Mouse (Mus musculus) stomach, postnatal 0 days (tissue): ENCODE measurements at regions not wholly inside any gene's neighbourhood (a gene's known extent, or its start where the extent isn't known, plus 50 kb on each side); places are given as distances from the start of the nearest gene placed in this dataset.

Source experiments
- ATAC-seq: fragments of 200-750 bp; cut with Nextera tagmentation; 2 replicates; pipeline ENCODE4 v1.8.0; 2017; ENCODE audit not compliant: low FRiP score, low TSS enrichment
- DNase-seq: peaks from one replicate; pipeline ENCODE4 v3.0.0-alpha.2; 2016; ENCODE audit warnings: low spot score
- H3K27ac ChIP-seq: fragments of 300-500 bp; sonication (generic); replicated peaks from 2 replicates; pipeline ENCODE4 v1.5.1; 2014; ENCODE audit warnings: mild to moderate bottlenecking, control low read depth
- H3K27me3 ChIP-seq: fragments of 300-500 bp; sonication (generic); 2 replicates; pipeline ENCODE4 v1.6.1; 2014; ENCODE audit warnings: low read length; ENCODE audit not compliant: control insufficient read depth, insufficient read depth
- H3K36me3 ChIP-seq: fragments of 300-500 bp; sonication (generic); 2 replicates; pipeline ENCODE4 v1.6.1; 2014; ENCODE audit warnings: low read length, mixed read lengths; ENCODE audit not compliant: control insufficient read depth, insufficient read depth
- H3K4me1 ChIP-seq: fragments of 300-500 bp; sonication (generic); replicated peaks from 2 replicates; pipeline ENCODE4 v1.6.1; 2014; ENCODE audit warnings: antibody characterized with exemption; ENCODE audit not compliant: control insufficient read depth, insufficient read depth
- H3K4me2 ChIP-seq: fragments of 300-500 bp; sonication (generic); replicated peaks from 2 replicates; pipeline ENCODE4 v1.6.1; 2014; ENCODE audit warnings: low read depth, mild to moderate bottlenecking, control low read depth, moderate library complexity
- H3K4me3 ChIP-seq: fragments of 300-500 bp; sonication (generic); 2 replicates; pipeline ENCODE4 v1.5.1; 2014; ENCODE audit warnings: low read depth, low read length, control low read depth
- H3K9ac ChIP-seq: fragments of 300-500 bp; sonication (generic); 2 replicates; pipeline ENCODE4 v1.6.1; 2014; ENCODE audit warnings: mild to moderate bottlenecking, low read length, control low read depth, mixed read lengths
- H3K9me3 ChIP-seq: fragments of 300-500 bp; sonication (generic); 2 replicates; pipeline ENCODE4 v1.6.1; 2016; ENCODE audit warnings: low read length; ENCODE audit not compliant: control insufficient read depth
- CTCF ChIP-seq: IDR thresholded peaks from 2 replicates; pipeline ENCODE4 v1.5.1; 2016; ENCODE audit warnings: antibody characterized with exemption, low read depth, mild to moderate bottlenecking, moderate library complexity
- EP300 ChIP-seq: optimal IDR thresholded peaks from 2 replicates; pipeline ENCODE3; 2016; ENCODE audit warnings: antibody characterized with exemption
- whole genome bisulfite sequencing: fragments of 180-500 bp; shearing (Covaris S2); extraction: QIAGEN DNeasy Blood & Tissue Kit; methylation state at CpG from one replicate; pipeline ENCODE4 v1.1.7; 2014; 5-methylcytosine and 5-hydroxymethylcytosine counted together

DNA sequence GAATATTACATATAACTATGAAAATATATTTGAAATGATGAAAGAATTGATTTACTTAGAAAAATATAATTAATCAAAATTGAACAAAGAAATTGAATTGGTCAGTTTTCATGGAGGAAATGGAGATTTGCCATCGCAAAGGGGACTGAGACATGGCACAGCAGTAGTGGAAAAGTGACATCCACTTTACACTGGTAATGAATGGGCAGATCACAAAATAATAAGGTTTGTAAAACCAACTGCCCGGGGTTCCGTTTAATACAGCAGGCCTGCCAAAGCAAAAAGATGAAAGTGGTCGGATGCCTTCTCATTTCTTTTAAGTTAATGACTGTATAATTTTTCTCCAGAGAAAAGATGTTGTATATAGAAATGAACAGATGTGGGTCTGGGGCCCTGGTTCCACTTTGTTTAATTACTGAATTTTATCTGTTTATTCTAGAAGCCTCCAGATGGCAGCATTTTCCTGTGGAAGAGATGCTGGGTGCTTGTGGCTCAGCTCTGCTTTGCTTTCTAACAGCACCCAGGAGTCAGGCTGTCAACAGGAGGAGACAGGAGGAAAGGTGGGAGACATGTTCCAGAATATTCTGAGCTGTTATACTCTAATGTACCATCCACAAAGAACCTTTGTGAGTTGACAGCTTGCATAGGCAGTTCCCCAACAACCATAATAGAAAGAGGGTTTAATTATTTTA is 75.6 kb upstream of the Fbxl17 start:
- WGBS: 56% methylated on average over 4 of the region's 4 CpGs
- Histone ChIP-seq H3K9me3 (no peaks in the 10 kb centered on the region), H3K27ac (no peak overlapping the region), H3K4me3 (no peak overlapping the region), H3K4me1 (no peaks in the 10 kb centered on the region), H3K36me3 (no peaks in the 10 kb centered on the region), H3K9ac (no peak overlapping the region), H3K4me2 (no peak overlapping the region), H3K27me3 (no peaks in the 10 kb centered on the region)
- DNase-seq (no peak), ATAC-seq (no peak)
- no peak for TF ChIP-seq EP300
- TF ChIP-seq CTCF: peak; percentile 73

- Histone ChIP-seq H3K4me3 (no peak overlapping the region), H3K27me3 (no peaks in the 10 kb centered on the region), H3K9ac (no peak overlapping the region), H3K9me3 (no peaks in the 10 kb centered on the region), H3K4me1 (no peaks in the 10 kb centered on the region), H3K36me3 (no peaks in the 10 kb centered on the region), H3K4me2 (no peak overlapping the region), H3K27ac (no peak overlapping the region)
- TF ChIP-seq EP300: no peak
- no peak for TF ChIP-seq CTCF
- DNase-seq (no peak), ATAC-seq (no peak)
- 65% methylated on average over 4 of the region's 4 CpGs for WGBS
Observed at GRCm38 (mm10) chr17:63582870-63583269, 83.1 kb upstream of the Fbxl17 start.

DNA sequence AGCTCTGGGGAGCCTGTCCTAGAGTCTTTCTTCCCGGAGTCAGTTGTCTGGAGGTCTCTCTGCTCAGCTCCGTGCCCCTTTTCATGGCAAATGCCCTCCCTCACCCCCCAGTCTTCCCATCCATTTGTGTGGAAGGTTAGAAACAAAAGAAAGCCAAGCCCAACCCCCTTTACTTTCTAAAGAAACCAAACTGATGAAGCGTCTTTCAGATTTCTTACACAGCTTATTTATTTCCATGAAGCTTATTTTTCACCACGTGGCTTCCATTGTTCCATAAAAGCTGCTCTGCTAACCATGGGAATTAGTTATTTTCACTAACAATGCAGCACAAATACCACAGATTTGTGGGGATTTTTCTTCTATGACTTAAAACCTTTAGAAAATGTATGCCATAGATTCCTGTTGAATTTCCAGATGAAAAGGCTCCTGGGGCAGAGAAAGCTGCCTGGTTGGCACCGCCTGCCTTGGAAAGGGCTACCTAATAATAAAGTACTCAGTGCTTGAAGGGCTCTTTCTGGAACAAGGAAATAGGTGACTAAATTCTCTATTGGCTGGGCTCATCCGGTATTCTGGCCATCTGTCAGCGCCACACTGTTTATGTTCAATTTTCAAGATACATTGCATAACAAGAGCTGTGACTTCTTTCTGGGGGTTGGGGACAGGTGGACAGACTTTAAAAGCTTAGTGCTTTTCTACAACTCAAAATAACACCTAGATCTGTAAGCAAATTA is 107.4 kb upstream of the Fbxl17 start:
- no peak for DNase-seq
- Histone ChIP-seq H3K4me3 (no peak overlapping the region), H3K9me3 (no peaks in the 10 kb centered on the region), H3K4me2 (no peak overlapping the region), H3K27ac (no peak overlapping the region), H3K4me1 (no peaks in the 10 kb centered on the region), H3K36me3 (no peaks in the 10 kb centered on the region), H3K9ac (no peak overlapping the region), H3K27me3 (no peaks in the 10 kb centered on the region)
- TF ChIP-seq EP300: no peak
- 49% methylated on average over 7 of the region's 7 CpGs for WGBS
- no peak for ATAC-seq

GRCm38 (mm10) chr17:63622726-63623125 is 122.9 kb upstream of the Fbxl17 start:
- no peak overlapping the region for H3K4me2 ChIP-seq
- H3K9me3 ChIP-seq: no peaks in the 10 kb centered on the region
- H3K27me3 ChIP-seq: no peaks in the 10 kb centered on the region
- no peak for ATAC-seq
- no peak overlapping the region for H3K9ac ChIP-seq
- DNase-seq: no peak
- no peak for TF ChIP-seq CTCF
- TF ChIP-seq EP300: no peak
- 26% methylated on average over 3 of the region's 3 CpGs for WGBS
- H3K36me3 ChIP-seq: no peaks in the 10 kb centered on the region
- no peaks in the 10 kb centered on the region for H3K4me1 ChIP-seq
- no peak overlapping the region for H3K27ac ChIP-seq
- H3K4me3 ChIP-seq: no peak overlapping the region

DNA sequence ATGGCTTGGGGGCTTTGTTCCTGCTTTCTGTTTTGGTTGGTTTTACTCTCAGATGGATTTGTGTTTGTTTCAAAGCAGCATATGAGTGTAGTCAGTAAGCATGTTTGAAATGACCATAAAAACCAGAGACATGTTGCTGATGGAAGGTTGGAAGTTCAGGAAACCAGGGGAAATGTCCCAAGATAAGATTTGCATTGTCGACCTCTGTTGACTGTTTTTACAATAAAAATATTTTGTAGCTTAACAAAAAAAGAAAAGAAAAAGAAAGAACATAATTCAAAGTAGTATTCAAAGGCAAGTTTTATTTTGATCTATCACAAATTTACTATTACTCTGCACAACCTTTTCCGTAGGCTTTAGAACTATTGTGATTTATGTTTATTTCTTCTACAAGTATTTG is 137.8 kb upstream of the Fbxl17 start:
- Histone ChIP-seq H3K4me3 (no peak overlapping the region), H3K9me3 (no peaks in the 10 kb centered on the region), H3K4me2 (no peak overlapping the region), H3K27ac (no peak overlapping the region), H3K9ac (no peak overlapping the region), H3K4me1 (no peaks in the 10 kb centered on the region), H3K36me3 (no peaks in the 10 kb centered on the region), H3K27me3 (no peaks in the 10 kb centered on the region)
- DNase-seq: no peak
- no peak for ATAC-seq
- TF ChIP-seq CTCF (no peak), EP300 (no peak)
- WGBS: 75% methylated on average over 2 of the region's 2 CpGs

GRCm38 (mm10) chr17:63644390-63644789 is 144.6 kb upstream of the Fbxl17 start:
- no peak overlapping the region for H3K27ac ChIP-seq
- H3K9ac ChIP-seq: no peak overlapping the region
- H3K4me1 ChIP-seq: no peaks in the 10 kb centered on the region
- ATAC-seq: no peak
- H3K4me3 ChIP-seq: no peak overlapping the region
- H3K36me3 ChIP-seq: no peaks in the 10 kb centered on the region
- WGBS: 81% methylated on average over 4 of the region's 4 CpGs
- no peak overlapping the region for H3K4me2 ChIP-seq
- no peaks in the 10 kb centered on the region for H3K9me3 ChIP-seq
- TF ChIP-seq CTCF: no peak
- no peak for TF ChIP-seq EP300
- H3K27me3 ChIP-seq: no peaks in the 10 kb centered on the region
- no peak for DNase-seq
